Mouse (Mus musculus) megakaryocyte progenitor cell, adult 5-6 weeks (primary cell): ENCODE results near the gene Snx11. TPM values are rescaled to one million over a fixed set of nuclear protein-coding genes. Genes with fewer than 3 reads are reported as not detected.
A peak's percentile ranks its signal among the peaks of the same experiment; 100 is the strongest.
"Not testable (repeated sequence)": the region's sequence is repeated elsewhere in the genome, so short reads cannot be mapped to it uniquely, and the experiment has no call there.

Experiments
- ATAC-seq: replicated peaks from 2 replicates; pipeline ENCODE4 v1.8.0; 2016; ENCODE audit warnings: mild to moderate bottlenecking, moderate TSS enrichment, inconsistent platforms; ENCODE audit not compliant: poor library complexity
- total RNA-seq, 2 experiments: library from RNA; stranded (forward) in 1 of 2; stranded (reverse) in 1 of 2; fragments of 157-497, 149-512 nt in 1 of 2; fragments of 200-1000 nt in 1 of 2; gene quantifications; 2 replicates each; pipeline versions ENCODE4 v1.2.3 to v1.2.4; 2015 to 2017

Gene Snx11
- total RNA-seq (2015) (8.6 and 9.6 TPM in 2 replicates), total RNA-seq (2017) (16.9 and 17.3 TPM in 2 replicates)

DNA sequence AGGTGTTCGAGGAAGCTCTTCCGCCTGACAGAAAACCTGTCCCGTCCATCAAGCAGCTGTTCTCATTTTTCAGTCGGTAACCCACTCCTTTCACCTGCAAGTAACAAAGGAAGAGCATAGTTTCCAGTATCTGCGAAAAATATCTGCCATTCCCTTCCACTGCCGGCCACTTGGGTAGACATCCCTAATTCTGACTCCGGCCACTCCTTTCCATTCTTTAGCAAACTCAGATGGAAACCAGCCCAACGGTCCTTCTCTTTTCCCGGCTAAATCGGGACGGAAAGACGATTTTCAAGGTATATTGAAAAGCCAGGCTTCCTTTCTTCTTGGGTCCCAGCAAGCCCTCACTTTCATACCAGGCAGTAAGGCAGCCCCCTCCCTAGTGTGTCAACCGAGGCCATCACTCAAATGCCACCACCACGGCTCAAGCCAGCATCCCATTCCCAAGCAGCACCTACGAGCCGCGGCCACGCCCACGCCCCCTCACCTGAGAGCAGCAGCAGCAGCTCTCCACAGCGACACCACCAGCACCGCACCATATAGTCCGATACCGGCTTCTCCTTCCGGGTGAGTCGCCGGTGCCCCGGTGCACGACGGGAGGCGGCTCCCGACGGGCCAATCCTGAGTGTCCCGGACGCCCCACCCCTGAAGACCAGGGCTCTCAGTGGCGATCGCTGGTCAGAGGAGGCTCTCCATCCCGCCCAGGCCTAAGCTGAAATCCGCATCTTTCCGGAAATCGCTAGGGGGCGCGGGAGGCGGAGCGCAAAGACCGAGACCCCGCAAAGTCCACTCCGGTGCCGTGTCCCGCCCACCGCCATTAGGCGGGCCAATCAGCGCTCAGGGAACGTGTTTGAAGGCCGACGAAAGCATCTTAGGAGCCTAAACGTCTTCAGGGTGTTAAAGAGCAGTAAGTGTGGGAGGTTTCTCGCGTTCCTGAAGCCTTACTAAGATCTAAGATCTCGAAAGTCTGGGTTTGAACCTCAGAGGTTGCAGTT, at the start of gene Snx11:
TSS of gene Snx11 (minus strand) at position 592 of the 995 bp plus-strand sequence.
- peak; percentile 95 for ATAC-seq

DNA sequence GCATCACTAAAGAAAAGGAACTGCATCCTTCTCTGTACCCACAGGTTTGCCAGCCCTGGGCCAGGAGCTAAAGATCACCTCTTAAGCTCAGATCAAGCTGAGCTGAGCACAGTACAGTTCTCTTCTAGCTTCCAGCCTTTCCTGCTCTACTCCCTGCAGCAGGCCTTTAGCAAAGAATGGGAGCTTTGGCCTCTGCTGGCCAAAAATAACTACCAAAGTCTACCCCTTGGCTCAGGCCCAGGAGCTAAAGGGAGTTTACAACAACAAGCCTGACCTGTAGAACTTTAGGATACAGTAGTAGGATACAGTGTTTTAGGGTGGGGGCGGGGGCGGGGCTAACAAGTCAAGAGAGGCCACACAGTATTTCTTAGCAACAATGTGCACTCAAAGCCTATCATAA, 49.1 kb upstream of the Snx11 start:
- ATAC-seq: no peak

DNA sequence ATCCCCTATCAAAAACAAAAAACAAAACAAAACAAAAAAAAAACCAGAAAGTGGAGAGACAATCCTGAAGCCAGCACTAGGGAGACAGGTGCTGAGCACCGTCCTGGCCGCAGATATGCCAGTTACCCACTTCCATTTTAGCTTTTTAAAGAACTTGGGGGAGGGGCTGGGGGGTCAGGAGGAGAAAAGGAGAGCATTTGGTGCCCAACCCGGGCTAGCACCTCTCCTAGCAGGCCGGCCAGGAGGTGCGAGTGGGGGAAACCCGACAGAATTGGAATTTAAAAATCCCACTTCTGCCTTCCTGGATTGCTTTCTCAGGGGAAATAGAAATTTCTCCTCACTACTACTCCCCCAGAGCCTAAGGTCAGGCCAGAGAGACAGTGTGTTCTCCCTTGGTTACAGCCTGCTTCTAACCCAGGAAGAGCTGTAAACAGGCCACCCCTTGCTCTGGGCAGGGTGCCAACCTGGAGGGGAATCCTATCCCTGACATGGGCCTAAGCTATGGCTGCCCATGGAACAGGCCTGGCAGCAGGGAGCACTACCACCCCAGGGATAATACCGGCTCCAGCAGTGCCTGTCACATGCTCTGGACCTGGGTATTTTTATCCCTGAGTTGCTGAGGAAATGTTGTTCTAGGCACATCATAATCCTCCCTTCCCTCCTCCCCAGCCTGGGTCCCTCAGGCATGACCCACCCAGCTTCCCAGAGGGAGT, 47.6 kb upstream of the Snx11 start:
- no peak for ATAC-seq

DNA sequence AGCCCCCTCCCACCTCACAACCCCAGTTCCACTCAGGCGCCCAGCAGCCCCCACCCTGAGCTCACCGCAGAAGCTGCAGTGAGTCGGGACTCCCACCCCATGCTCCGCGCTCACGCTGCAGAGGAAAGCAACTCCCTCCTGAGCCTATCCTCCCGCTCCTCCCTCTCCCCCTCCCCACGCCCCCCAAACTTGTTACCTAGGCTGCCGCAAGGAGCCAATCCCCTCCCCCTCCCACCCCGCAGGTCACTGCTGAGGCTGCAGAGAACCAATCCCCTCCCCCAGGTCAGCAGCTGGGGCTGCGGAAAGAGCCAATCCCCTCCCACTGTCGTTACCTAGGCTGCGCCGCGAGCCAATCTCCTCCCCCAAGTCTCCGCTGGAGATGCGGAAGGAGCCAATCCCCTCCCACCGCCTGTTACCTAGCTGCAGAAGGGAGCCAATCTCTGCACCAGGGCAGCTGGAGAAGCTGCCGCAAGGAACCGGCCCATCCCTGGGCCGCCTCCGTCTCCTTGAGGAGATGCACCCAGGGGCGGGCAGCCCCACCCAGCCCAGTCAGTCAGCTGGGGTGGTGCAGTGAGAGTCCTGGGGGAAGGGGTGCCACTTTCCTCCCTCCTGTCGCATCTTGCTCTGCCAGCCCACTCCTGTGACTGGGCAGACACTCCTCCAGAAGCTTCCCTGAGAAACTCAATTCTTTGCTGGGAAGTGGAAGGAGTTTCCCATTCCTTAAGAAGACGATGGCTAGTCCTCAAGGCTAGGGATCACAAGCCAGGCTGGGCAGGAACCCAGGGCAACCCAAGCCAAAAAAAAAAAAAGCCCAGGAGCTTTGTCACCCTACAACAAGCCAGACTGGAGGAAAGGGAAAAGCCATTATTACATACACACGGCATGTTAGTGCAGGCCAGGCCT, 46.8 kb upstream of the Snx11 start:
- peak; percentile 97 for ATAC-seq

DNA sequence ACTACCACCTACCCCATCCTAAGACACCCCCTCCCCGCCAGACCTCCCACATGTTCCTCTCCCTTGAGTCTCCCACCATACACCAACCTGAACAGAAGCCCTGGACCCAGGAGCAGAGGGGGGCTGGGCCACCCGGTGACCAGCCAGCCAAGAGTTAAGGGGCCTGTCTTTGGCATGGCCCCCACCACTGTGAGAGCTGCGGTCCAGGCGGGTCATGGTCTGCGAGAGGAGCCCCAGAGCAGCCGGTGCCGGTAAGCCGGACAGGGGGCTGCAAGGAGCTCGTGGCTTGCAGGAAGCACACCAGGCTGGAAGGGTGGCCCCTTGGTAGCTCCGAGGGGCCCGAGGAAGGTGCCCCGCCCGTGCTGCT, 46.1 kb upstream of the Snx11 start:
- ATAC-seq: no peak

DNA sequence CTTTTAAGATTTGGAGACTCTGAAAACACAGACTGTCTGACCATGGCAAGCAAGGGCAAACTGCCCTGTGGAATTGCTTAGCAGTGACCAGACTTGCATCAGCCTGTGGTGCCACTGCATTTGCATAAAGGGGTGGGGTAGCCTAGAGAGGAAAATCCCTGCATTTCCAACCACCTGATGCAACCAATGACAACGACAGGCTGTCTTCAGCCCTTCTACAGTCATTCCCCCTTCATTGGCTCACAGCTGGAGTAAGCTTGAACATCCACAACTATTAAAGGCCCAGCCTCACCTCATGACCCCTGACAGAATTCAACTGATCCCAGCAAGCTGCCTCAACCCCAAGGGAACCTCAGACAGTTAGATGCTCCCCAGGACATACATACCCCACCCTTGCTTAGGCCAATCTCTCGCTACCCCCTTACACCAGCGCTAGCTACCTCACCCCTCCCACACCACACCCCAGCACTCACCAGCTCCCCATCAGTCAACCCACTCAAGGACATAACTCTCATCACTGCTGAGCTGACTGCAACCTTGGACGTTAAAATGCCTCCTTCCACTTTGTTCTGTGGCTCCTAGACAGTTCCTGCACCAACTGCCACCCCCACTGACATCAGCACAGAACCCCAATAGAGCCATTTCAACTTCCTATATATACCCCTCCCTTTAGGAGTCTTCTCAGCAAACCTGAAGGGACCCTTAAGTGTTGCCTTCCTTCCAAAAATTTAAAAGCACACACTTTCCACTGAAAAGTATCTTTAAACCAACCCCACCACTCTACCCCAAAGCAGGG, 45.5 kb upstream of the Snx11 start:
- peak; percentile 30 for ATAC-seq

DNA sequence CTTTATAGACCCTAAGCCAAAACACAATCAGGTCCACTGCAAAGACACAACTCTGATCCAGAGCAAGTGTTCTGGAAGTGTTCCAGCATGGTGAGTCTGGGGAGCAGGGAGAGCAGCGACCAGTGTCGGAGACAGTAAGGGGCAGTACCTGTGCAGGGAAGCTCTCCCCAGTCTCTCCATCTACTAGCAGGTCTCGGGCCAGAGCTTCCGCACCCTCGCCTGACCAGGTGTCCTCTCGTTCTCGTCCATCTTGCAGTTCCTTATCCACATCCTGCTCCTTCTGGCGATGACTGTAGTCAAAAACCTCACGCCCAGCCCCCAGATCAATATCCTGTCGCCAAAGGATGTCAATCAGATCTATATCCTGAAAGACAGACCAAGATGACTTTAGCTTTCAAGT, 44.6 kb upstream of the Snx11 start:
- no peak for ATAC-seq

DNA sequence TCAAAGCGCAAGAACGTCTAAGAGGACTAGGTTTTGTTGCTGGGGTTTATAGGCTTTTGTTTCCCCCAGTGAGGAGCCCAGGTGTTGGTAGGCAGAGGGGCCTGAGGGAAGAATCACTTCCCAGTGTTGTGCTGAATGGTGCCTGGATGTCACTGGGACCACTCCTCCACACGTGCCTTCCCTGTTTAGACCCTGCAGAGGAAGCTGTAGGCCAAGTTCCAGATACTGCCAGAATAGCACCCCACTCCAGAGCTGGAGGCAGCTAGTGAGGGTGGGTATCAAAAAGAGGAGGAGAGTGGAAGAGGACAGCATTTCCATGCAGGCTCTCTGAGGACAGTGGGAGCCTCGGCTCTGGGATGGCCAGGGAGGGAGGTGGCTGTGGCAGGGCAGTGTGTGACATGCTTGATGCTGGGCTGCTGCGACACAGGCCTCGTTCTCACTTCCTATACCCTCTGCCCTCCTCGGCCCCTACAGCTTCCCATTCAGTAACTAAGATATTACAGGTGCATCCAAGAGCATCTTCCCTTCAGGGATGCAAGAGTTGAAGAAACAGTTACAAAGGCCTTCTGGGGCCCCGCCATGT, 40.9 kb upstream of the Snx11 start:
- ATAC-seq: no peak

DNA sequence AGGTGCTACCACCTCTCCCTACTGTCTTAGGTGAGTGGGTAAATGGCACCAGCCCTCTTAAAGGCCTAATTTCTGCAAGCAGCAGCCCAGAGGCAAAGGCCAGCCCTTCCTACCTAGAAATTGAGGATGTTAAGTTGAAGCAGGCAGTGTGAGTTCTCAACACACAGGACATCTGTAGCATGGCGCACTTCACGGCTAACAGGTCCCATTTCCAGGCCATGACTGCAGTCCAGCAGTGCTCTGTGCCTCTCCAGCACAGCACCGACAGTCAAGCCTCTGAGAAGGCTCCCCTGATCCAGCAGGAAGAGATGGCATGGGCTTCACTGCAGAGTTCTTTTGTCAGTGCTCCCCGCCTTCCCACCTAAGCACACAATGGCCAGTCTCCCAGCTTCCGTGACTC, 39.6 kb upstream of the Snx11 start:
- no peak for ATAC-seq

DNA sequence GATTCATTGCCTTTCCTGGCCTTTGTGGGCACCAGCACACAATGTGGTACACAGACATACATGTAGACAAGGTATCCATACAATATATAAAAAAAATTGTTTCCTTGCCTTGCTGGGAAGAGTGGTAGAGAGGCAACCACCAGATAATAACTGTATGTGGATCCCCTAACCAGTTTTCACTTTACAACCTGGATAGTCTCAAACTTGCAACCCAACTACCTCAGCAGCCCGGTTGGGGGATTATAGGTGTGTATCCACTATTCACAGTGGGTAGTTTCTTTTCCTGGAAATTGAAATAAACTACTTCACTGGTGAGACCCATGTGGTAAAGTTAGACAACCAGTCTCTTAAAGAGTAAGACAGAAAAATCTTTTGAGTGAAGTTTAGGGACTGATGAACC, 39.1 kb upstream of the Snx11 start:
- ATAC-seq: no peak

DNA sequence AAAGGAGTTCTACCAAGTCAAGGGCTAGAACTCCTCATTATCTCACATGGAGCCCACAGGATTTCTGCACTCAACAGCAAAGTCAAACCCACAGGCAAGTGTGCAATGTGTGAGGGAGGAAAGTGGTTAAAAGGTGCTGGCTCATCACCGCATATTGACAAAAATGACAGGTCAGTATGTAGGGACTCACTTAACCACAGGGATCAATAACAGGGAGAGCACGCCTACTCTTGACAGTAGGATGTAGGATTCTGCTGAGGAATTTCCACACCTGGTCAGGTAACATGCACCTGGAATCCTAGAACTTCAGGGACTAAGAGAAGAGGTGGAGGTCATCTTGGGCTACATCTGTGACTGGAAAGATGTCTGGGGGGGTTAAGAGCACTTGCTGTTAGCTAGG, 38.5 kb upstream of the Snx11 start:
- no peak for ATAC-seq

DNA sequence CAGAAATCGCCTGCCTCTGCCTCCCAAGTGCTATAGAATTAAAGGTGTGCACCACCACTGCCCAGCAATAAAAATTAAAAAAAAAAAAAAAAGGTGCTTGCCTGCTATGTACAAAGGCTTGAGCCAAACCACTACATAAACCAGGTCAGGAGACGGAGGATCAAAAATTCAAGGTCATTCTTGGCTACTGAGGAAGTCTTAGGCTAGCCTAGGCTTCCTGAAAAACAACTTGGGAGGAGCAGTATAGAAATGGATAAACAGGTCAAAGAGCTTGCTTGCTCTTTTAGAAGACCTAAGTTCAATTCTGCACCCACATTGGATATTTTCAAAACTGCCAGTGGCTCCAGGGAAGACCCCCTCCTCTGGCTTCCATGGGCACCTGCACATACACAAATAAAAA, 37.1 kb upstream of the Snx11 start:
- no peak for ATAC-seq

DNA sequence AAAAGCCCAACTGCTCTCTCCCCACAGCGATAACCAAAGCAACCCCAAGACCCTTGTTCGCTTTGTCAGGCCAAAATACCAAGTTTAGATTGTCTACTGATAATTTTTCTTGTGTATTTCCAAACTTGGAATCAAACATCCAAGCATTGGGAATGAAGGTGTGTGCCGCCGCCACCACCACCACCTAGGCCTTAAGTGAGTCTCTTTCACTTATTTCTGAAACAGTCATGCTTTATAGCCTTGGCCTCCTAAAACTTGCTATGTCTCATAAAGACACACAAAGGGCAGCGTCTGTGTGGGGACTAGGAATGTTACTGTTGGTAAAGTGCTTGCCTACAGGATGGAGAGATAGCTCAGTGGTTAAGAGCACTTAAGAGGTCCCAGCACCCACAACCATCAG, 36.6 kb upstream of the Snx11 start:
- ATAC-seq: no peak

DNA sequence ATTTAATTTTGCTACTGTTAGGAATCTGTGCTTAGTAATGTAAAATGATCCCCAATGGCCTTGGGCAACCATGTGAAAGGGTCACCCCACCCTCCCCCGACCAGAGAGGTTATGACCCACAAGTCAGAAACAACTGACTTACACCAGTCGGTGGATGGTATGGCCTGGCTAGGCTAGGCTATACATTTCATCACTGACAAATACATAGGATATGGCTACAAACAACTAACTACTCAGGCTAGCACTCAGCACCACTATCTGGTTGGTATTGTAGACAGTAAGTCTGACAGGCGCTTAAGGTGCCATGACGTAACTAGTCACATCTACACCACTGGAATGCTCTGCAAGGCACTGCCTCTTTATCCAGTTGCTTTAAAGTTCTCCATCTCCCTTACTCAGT, 36.1 kb upstream of the Snx11 start:
- ATAC-seq: no peak

DNA sequence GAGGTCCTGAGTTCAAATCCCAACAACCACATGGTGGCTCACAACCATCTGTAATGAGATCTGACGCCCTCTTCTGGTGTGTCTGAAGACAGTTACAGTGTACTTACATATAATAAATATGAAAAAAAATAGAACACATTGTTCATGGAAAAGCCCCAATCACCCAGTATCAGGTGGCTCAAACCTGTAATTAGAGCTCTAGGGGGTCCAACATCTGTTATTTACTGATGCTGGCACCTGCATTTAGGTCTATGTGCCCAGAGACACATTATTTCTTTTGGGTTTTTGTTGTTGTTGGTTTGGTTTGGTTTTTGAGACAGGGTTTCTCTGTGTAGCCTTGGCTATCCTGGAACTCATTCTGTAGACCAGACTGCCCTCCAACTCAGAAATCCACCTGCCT, 33.8 kb upstream of the Snx11 start:
- not testable (repeated sequence) for ATAC-seq

DNA sequence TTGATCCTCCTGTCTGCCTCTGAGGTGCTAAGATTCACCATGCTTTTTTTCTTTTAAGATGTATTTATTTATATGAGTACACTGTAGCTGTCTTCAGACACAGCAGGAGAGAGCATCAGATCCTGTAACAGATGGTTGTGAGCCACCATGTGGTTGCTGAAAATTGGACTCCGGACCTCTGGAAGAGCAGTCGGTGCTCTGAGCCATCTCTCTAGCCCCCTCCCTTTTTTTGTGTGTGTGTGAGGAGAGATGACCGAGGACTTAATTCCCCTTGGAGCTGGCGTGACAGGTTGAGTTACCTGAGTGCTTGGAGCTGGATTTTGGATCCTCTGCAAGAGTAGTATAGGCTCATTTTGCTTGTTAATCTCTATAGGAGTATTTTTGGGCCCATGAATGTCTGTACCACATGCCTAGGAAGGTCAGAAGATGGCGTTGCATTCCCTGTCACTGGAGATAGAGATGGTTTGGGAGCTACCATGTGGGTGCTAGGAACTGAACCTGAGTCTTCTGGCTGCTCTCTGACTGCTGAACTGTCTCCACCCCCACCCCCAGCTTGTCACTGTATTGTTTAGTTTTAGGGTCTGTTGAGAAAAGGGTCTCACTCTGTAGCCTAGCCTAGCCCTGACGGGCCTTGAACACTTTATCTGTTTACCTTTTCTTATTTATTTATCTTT, 32.3 kb upstream of the Snx11 start:
- no peak for ATAC-seq

DNA sequence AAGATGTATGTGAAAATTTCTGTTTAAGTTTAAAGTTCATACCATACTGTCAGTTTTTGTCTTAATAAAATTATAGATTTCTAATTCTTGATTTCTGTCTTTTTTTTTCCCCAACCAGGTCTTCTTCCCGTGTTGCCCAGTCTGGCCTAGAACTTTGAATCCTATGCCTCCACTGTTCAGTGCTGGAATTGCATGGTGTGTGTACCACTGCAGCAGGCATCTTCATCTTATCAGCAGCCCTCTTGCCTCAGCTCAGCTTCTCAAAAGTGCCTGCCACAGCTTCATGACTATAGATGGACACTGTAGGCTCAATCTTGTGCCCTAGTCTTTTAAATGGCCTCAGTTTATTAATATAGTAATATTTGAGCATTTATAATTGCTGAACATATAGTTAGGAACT, 30.7 kb upstream of the Snx11 start:
- ATAC-seq: peak; percentile 85

DNA sequence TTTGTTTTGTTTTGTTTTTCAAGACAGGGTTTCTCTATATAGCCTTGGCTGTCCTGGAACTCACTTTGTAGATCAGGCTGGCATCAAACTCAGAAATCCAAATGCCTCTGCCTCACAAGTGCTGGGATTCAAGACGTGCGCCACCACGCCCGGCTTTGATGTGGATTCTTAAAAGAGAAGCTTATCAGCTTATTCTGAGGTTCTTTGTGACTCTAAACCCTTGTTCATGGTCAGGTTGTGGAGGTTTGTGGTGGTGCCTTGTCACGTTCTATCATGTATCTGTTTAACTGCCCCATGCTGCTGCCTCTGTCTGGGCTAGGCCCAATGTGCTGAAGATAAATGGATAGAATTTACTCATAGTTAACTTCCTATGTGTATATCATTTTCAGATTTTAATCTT, 28.2 kb upstream of the Snx11 start:
- no peak for ATAC-seq

DNA sequence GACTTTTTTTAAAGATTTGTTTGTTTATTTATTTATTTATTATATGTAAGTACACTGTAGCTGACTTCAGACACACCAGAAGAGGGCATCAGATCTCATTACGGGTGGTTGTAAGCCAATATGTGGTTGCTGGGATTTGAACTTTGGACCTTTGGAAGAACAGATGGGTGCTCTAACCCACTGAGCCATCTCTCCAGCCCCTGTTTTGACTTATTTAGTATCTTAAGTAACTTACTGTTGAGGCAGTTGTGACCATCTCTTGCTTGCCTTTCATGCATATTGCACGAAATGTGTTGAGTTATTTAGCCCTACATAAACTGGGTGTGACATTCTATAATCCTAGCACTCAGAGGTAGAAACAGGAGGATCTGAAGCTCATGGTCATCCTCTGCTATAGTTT, 22.2 kb upstream of the Snx11 start:
- ATAC-seq: no peak
